ENCODE assay signal across 14 mouse cellular contexts in genomic region chr15:31338656-31339291, GRCm38 (mm10). TPM values are rescaled to one million over a fixed set of nuclear protein-coding genes. Genes with fewer than 3 reads are reported as not detected.
DNase-seq lines count a peak whose midpoint lies in the region; ATAC-seq and TF ChIP-seq lines count a peak whose summit lies in the region.
"Had no signal": no experiment of that assay in that cellular context is flagged by ENCODE, and none has a peak within 500 bp of the region (broad histone marks: within the 10 kb centered on the region; RNA-seq: fewer than 3 reads in every experiment).

No protein-coding gene starts in this region.

- H3K4me2 ChIP-seq in lung, postnatal 0 days (replicated peaks; ENCODE audit: low read depth, low read length) = no peak overlapping the region
- H3K4me2 ChIP-seq: hindbrain, embryonic 12.5 days; kidney, embryonic 15.5 days had no signal

- TF ChIP-seq RAD21 in MEL (IDR thresholded peaks at IDR 0.05; ENCODE audit: low read depth, low read length) = no peak

- no peak for TF ChIP-seq CTCF in lung, postnatal 0 days (IDR thresholded peaks at IDR 0.05)
- no peak for TF ChIP-seq CTCF in MEL (IDR thresholded peaks at IDR 0.05 in 2 of 3, conservative IDR thresholded peaks at IDR 0.05 in 1 of 3; ENCODE audit: control insufficient read depth in 1 of 3, insufficient read depth in 1 of 3, low read depth in 2 of 3, low read length in 3 of 3, poor library complexity in 1 of 3, severe bottlenecking in 1 of 3)

- DNase-seq in lung, postnatal 0 days (ENCODE audit: low spot score) = peak; percentile 27
- no peak for DNase-seq in lung, postnatal 25 days (ENCODE audit: low spot score)
- no peak for DNase-seq in MEL (ENCODE audit: low read depth, low spot score)
- DNase-seq in yolk sac, embryonic 10.5 days (ENCODE audit: low spot score) = peak; percentile 88
- no peak for DNase-seq in lung, postnatal 14 days
- no peak for DNase-seq in cerebellum, adult 18-20 months
- DNase-seq in gastrocnemius, postnatal 10 days = no peak
- DNase-seq: adrenal gland, adult 2 months; cerebellum, adult 11-12 months; thymus, postnatal 4 days had no signal

- H3K79me2 ChIP-seq in MEL (ENCODE audit: control insufficient read depth, insufficient read depth, low read length, poor library complexity) (0 out of 2 replicates have a peak, but pooled peaks cover 1% of the 10 kb centered on the region), macrophage (ENCODE audit: inconsistent target) (peaks cover 88% of the 10 kb centered on the region)

- H3K4me1 ChIP-seq in lung, postnatal 0 days (ENCODE audit: insufficient read depth, low read depth, low read length) = no peaks in the 10 kb centered on the region; the same call in 1 of the 2 replicates
- H3K4me1 ChIP-seq in MEL (ENCODE audit: control insufficient read depth in 1 of 2, insufficient read depth in 2 of 2, low read length in 2 of 2) = 0 out of 4 replicates have a peak, but pooled peaks cover 0 to 4% of the 10 kb centered on the region in 2 experiments
- H3K4me1 ChIP-seq: hindbrain, embryonic 12.5 days had no signal

- WGBS in lung, postnatal 0 days = 67% methylated on average over 10 of the region's 10 CpGs
- WGBS in macrophage (ENCODE audit: missing documents) = 59% methylated on average over 10 of the region's 10 CpGs

- no peaks in the 10 kb centered on the region for H3K9me3 ChIP-seq in lung, postnatal 0 days (ENCODE audit: low read length)
- H3K9me3 ChIP-seq in MEL (replicated peaks; ENCODE audit: insufficient read depth, low read length) = no peaks in the 10 kb centered on the region
- H3K9me3 ChIP-seq: hindbrain, embryonic 12.5 days; kidney, embryonic 15.5 days had no signal

- H3K36me3 ChIP-seq in lung, postnatal 0 days (ENCODE audit: insufficient read depth, low read length) = no peaks in the 10 kb centered on the region
- H3K36me3 ChIP-seq in MEL (ENCODE audit: control insufficient read depth in 1 of 2, insufficient read depth in 2 of 2, low read length in 2 of 2) (no peaks in the 10 kb centered on the region; a peak in 1 of 4 replicates), macrophage (ENCODE audit: inconsistent target) (no peaks in the 10 kb centered on the region)
- H3K36me3 ChIP-seq: hindbrain, embryonic 12.5 days; kidney, embryonic 15.5 days had no signal

- H3K27ac ChIP-seq in lung, postnatal 0 days (ENCODE audit: low read length) = no peak overlapping the region
- H3K27ac ChIP-seq in MEL (ENCODE audit: control insufficient read depth, low read depth, low read length) (no peak overlapping the region), macrophage (peak overlapping the region; percentile 57)
- H3K27ac ChIP-seq: hindbrain, embryonic 12.5 days; kidney, embryonic 15.5 days had no signal

- H3K27me3 ChIP-seq in lung, postnatal 0 days (replicated peaks; ENCODE audit: insufficient read depth, low read length) = no peaks in the 10 kb centered on the region
- no peaks in the 10 kb centered on the region for H3K27me3 ChIP-seq in MEL (ENCODE audit: control insufficient read depth in 1 of 2, insufficient read depth in 2 of 2, low read length in 2 of 2)
- H3K27me3 ChIP-seq: hindbrain, embryonic 12.5 days; kidney, embryonic 15.5 days had no signal

- no peak for TF ChIP-seq POLR2A in MEL (IDR thresholded peaks at IDR 0.05; ENCODE audit: control insufficient read depth in 1 of 2, insufficient read depth in 1 of 2, low read depth in 1 of 2, low read length in 2 of 2, poor library complexity in 1 of 2)

- H3K9ac ChIP-seq in lung, postnatal 0 days (replicated peaks; ENCODE audit: low read depth) = no peak overlapping the region
- no peak overlapping the region for H3K9ac ChIP-seq in MEL (ENCODE audit: control insufficient read depth, low read depth, low read length, poor library complexity, severe bottlenecking)
- H3K9ac ChIP-seq: hindbrain, embryonic 12.5 days; kidney, embryonic 15.5 days had no signal

- TF ChIP-seq EP300 in lung, postnatal 0 days (IDR thresholded peaks at IDR 0.05) = no peak
- no peak for TF ChIP-seq EP300 in MEL (IDR thresholded peaks at IDR 0.05; ENCODE audit: low read depth in 1 of 2, low read length in 2 of 2)

- no peak for ATAC-seq in lung, postnatal 0 days
- ATAC-seq: inflammation-experienced regulatory T-cells, adult 6 months had no signal

- no peak overlapping the region for H3K4me3 ChIP-seq in lung, postnatal 0 days (ENCODE audit: low read depth, low read length)
- H3K4me3 ChIP-seq in MEL (ENCODE audit: control insufficient read depth in 1 of 2, insufficient read depth in 1 of 2, low read depth in 2 of 2, low read length in 2 of 2) = no peak overlapping the region
- H3K4me3 ChIP-seq in macrophage (ENCODE audit: inconsistent target) = no peak overlapping the region
- H3K4me3 ChIP-seq: hindbrain, embryonic 12.5 days; kidney, embryonic 15.5 days had no signal

TF ChIP-seq in MEL, 35 proteins besides CTCF, POLR2A, EP300 and RAD21:
- TF ChIP-seq MYB (IDR thresholded peaks at IDR 0.05; ENCODE audit: low read depth, low read length) (no peak), USF1 (IDR thresholded peaks at IDR 0.05; ENCODE audit: low read depth, low read length) (peak; percentile 57)

RNA-seq across cellular contexts. Expression of gene Ankrd33b, which starts 28.8 kb away (rescaled TPM):
- polyA plus RNA-seq in lung, postnatal 0 days (2015; fragmentation: Nextera tagmentation; extraction: Ambion mirVana) = 18.7 and 19.8 TPM in 2 replicates
- total RNA-seq in MEL (2012; rRNA removed) = 12.0 and 16.1 TPM in 2 replicates
- polyA plus RNA-seq in MEL (2012; ENCODE audit: insufficient read depth in 1 of 2, insufficient read length in 2 of 2, low read depth in 1 of 2, low replicate concordance in 2 of 2, missing spikeins in 1 of 2) = 10 to 100 TPM in 1 of 2 experiments, not detected in 1; 11.1 TPM
- total RNA-seq in macrophage (2018; cell fraction: chromatin; rRNA removed) = 100 to 1,000 TPM in 20 of 26 experiments, 10 to 100 TPM in 6; 61.5 to 833 (median 201) TPM
- total RNA-seq in macrophage (2018; cell fraction: cytosol; rRNA removed) = 100 to 1,000 TPM in 3 of 26 experiments, 10 to 100 TPM in 23; 16.5 to 151 (median 40.9) TPM
- total RNA-seq in macrophage (2018; cell fraction: nucleus; rRNA removed) = 100 to 1,000 TPM in 19 of 26 experiments, 10 to 100 TPM in 7; 37.9 to 414 (median 149) TPM
- 17.4 to 30.3 TPM (median 22.9 TPM) in 3 replicates for polyA plus RNA-seq in macrophage (2018)
- total RNA-seq in gastrocnemius, postnatal 10 days (2021) = 1 to 10 TPM; 5.5 to 5.8 TPM
- polyA plus RNA-seq: inflammation-experienced regulatory T-cells, adult 6 months had no signal

Comparison
In these comparisons a context has a peak if more than half of its experiments do, and no peak if none do; other contexts are left out.
1. DNase-seq: peak in lung, postnatal 0 days (single experiment) and yolk sac, embryonic 10.5 days (single experiment); none in lung, postnatal 25 days (single experiment), MEL (single experiment), lung, postnatal 14 days (single experiment), cerebellum, adult 18-20 months (0 of 2) and gastrocnemius, postnatal 10 days (single experiment).